Mouse (Mus musculus): ENCODE measurements at regions not wholly inside any gene's neighbourhood (a gene's known extent, or its start where the extent isn't known, plus 50 kb on each side); places are given as distances from the start of the nearest gene placed in this dataset.

DNA sequence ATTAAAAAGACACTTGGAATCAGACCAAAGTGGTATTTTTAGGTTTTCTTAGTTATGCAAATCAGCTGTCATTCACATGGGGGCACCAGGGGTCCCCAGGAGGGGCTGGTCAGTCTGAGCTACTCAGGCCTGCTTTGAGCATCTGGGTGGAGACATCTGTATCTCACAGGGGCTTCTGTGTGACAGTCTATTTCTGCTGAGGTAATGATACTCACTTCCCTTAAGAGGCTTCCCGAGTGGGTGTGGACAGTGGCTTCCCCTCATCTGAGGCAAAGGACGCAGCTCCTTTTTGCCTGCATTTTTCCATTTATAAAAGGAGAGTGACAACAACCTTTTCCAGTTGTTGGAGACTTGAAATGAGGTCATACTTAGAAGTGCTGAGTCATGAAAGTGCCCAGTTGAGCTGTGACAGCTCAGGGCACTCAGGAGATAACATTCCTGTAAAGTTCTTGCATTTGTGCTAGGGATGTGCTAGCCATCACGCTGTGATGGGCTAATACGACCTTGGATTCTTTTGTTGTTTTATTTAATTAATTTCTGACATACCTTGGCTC, 136.7 kb downstream of the Kcnrg start:
- H3K27me3 ChIP-seq (ENCODE audit: control insufficient read depth, insufficient read depth, insufficient read length), result no peaks in the 10 kb centered on the region
- no peak overlapping the region for H3K4me3 ChIP-seq (ENCODE audit: insufficient read depth, poor library complexity, severe bottlenecking)
- peak overlapping the region; percentile 3 for H3ac ChIP-seq (ENCODE audit: control insufficient read depth, insufficient read length, low read depth)
- H3K79me3 ChIP-seq (ENCODE audit: low read depth), result no peaks in the 10 kb centered on the region
- no peaks in the 10 kb centered on the region for H3K79me2 ChIP-seq (ENCODE audit: control insufficient read depth, insufficient read depth)
- TF ChIP-seq CEBPB (IDR thresholded peaks at IDR 0.05; ENCODE audit: low read depth) (no peak), CTCF (IDR thresholded peaks at IDR 0.05; ENCODE audit: control insufficient read depth, insufficient read depth, insufficient read length) (no peak), FOSL1 (IDR thresholded peaks at IDR 0.05; ENCODE audit: insufficient read depth, low read length, poor library complexity, severe bottlenecking) (no peak), MYOG (IDR thresholded peaks at IDR 0.05; ENCODE audit: control insufficient read depth, extremely low read depth, insufficient read length) (no peak), USF1 (IDR thresholded peaks at IDR 0.05; ENCODE audit: low read depth) (no peak), MYOD1 (IDR thresholded peaks at IDR 0.05; ENCODE audit: control insufficient read depth, insufficient read length, low read depth) (no peak), MAX (IDR thresholded peaks at IDR 0.05) (no peak)
- no peaks in the 10 kb centered on the region for H3K36me3 ChIP-seq (ENCODE audit: control insufficient read depth, insufficient read depth)

DNA sequence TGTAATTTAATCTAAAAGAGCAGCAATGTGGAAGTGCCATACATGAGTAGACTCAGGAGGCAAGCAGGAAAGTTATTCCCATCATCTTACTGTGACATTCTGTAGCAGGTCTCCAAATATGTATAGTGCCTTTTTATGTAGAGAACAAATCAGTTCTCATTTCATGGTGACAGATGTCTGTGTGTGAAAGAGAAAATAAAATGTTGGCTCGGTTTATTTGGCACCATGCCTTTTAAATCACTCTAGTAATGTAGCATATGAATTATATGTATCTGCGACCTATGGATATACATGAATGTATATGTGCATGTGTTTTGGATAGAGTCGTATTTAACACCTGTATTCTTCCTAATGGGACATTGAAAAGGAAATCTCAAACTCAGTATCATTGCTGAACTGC, 146.2 kb downstream of the Kcnrg start:
- Histone ChIP-seq H3ac (ENCODE audit: control insufficient read depth, insufficient read length, low read depth) (no peak overlapping the region), H3K4me3 (ENCODE audit: insufficient read depth, poor library complexity, severe bottlenecking) (no peak overlapping the region), H3K36me3 (ENCODE audit: control insufficient read depth, insufficient read depth) (no peaks in the 10 kb centered on the region), H3K79me3 (ENCODE audit: low read depth) (no peaks in the 10 kb centered on the region), H3K27me3 (ENCODE audit: control insufficient read depth, insufficient read depth, insufficient read length) (no peaks in the 10 kb centered on the region), H3K79me2 (ENCODE audit: control insufficient read depth, insufficient read depth) (no peaks in the 10 kb centered on the region)
- TF ChIP-seq MYOD1 (IDR thresholded peaks at IDR 0.05; ENCODE audit: control insufficient read depth, insufficient read length, low read depth) (no peak), FOSL1 (IDR thresholded peaks at IDR 0.05; ENCODE audit: insufficient read depth, low read length, poor library complexity, severe bottlenecking) (no peak), MYOG (IDR thresholded peaks at IDR 0.05; ENCODE audit: control insufficient read depth, extremely low read depth, insufficient read length) (no peak), USF1 (IDR thresholded peaks at IDR 0.05; ENCODE audit: low read depth) (no peak), CEBPB (IDR thresholded peaks at IDR 0.05; ENCODE audit: low read depth) (no peak), MAX (IDR thresholded peaks at IDR 0.05) (no peak), CTCF (IDR thresholded peaks at IDR 0.05; ENCODE audit: control insufficient read depth, insufficient read depth, insufficient read length) (no peak)

- Histone ChIP-seq H3K79me3 (ENCODE audit: low read depth) (no peaks in the 10 kb centered on the region), H3K4me3 (ENCODE audit: insufficient read depth, poor library complexity, severe bottlenecking) (no peak overlapping the region), H3K27me3 (ENCODE audit: control insufficient read depth, insufficient read depth, insufficient read length) (no peaks in the 10 kb centered on the region), H3ac (ENCODE audit: control insufficient read depth, insufficient read length, low read depth) (no peak overlapping the region), H3K36me3 (ENCODE audit: control insufficient read depth, insufficient read depth) (no peaks in the 10 kb centered on the region), H3K79me2 (ENCODE audit: control insufficient read depth, insufficient read depth) (no peaks in the 10 kb centered on the region)
- TF ChIP-seq USF1 (IDR thresholded peaks at IDR 0.05; ENCODE audit: low read depth), result no peak
- no peak for TF ChIP-seq MAX (IDR thresholded peaks at IDR 0.05)
- no peak for TF ChIP-seq MYOD1 (IDR thresholded peaks at IDR 0.05; ENCODE audit: control insufficient read depth, insufficient read length, low read depth)
- no peak for TF ChIP-seq CEBPB (IDR thresholded peaks at IDR 0.05; ENCODE audit: low read depth)
- TF ChIP-seq FOSL1 (IDR thresholded peaks at IDR 0.05; ENCODE audit: insufficient read depth, low read length, poor library complexity, severe bottlenecking), result no peak
- no peak for TF ChIP-seq CTCF (IDR thresholded peaks at IDR 0.05; ENCODE audit: control insufficient read depth, insufficient read depth, insufficient read length)
- TF ChIP-seq MYOG (IDR thresholded peaks at IDR 0.05; ENCODE audit: control insufficient read depth, extremely low read depth, insufficient read length), result no peak
These were observed 149.4 kb downstream of the Kcnrg start for GRCm38 (mm10) chr14:61756651-61757050.

GRCm38 (mm10) chr14:61757086-61757822, 150.0 kb downstream of the Kcnrg start:
- H3K79me3 ChIP-seq (ENCODE audit: low read depth), result no peaks in the 10 kb centered on the region
- no peak overlapping the region for H3K4me3 ChIP-seq (ENCODE audit: insufficient read depth, poor library complexity, severe bottlenecking)
- TF ChIP-seq MYOG (IDR thresholded peaks at IDR 0.05; ENCODE audit: control insufficient read depth, extremely low read depth, insufficient read length), result no peak
- no peak for TF ChIP-seq FOSL1 (IDR thresholded peaks at IDR 0.05; ENCODE audit: insufficient read depth, low read length, poor library complexity, severe bottlenecking)
- no peak for TF ChIP-seq USF1 (IDR thresholded peaks at IDR 0.05; ENCODE audit: low read depth)
- no peak for TF ChIP-seq CTCF (IDR thresholded peaks at IDR 0.05; ENCODE audit: control insufficient read depth, insufficient read depth, insufficient read length)
- TF ChIP-seq MYOD1 (IDR thresholded peaks at IDR 0.05; ENCODE audit: control insufficient read depth, insufficient read length, low read depth), result no peak
- TF ChIP-seq MAX (IDR thresholded peaks at IDR 0.05), result no peak
- TF ChIP-seq CEBPB (IDR thresholded peaks at IDR 0.05; ENCODE audit: low read depth), result no peak

GRCm38 (mm10) chr14:61757823-61758175, 150.5 kb downstream of the Kcnrg start:
- H3K4me3 ChIP-seq (ENCODE audit: insufficient read depth, poor library complexity, severe bottlenecking), result no peak overlapping the region
- no peak overlapping the region for H3ac ChIP-seq (ENCODE audit: control insufficient read depth, insufficient read length, low read depth)
- no peaks in the 10 kb centered on the region for H3K79me3 ChIP-seq (ENCODE audit: low read depth)
- no peaks in the 10 kb centered on the region for H3K27me3 ChIP-seq (ENCODE audit: control insufficient read depth, insufficient read depth, insufficient read length)
- H3K36me3 ChIP-seq (ENCODE audit: control insufficient read depth, insufficient read depth), result no peaks in the 10 kb centered on the region
- TF ChIP-seq MYOD1 (IDR thresholded peaks at IDR 0.05; ENCODE audit: control insufficient read depth, insufficient read length, low read depth) (no peak), MYOG (IDR thresholded peaks at IDR 0.05; ENCODE audit: control insufficient read depth, extremely low read depth, insufficient read length) (no peak)
- H3K79me2 ChIP-seq (ENCODE audit: control insufficient read depth, insufficient read depth), result no peaks in the 10 kb centered on the region

More at GRCm38 (mm10) chr14:61757086-61757822, 150.0 kb downstream of the Kcnrg start:
- H3K79me2 ChIP-seq (ENCODE audit: control insufficient read depth, insufficient read depth), result no peaks in the 10 kb centered on the region
- no peaks in the 10 kb centered on the region for H3K36me3 ChIP-seq (ENCODE audit: control insufficient read depth, insufficient read depth)
- H3K27me3 ChIP-seq (ENCODE audit: control insufficient read depth, insufficient read depth, insufficient read length), result no peaks in the 10 kb centered on the region
- H3ac ChIP-seq (ENCODE audit: control insufficient read depth, insufficient read length, low read depth), result no peak overlapping the region

Measured in C2C12 (cell line).